Mouse (Mus musculus) frontal cortex, postnatal 14 days (tissue): ENCODE data around the gene Celf5.

Experiments used
- DNase-seq, 2 experiments: peaks; one replicate each; pipeline ENCODE4 v3.0.0; 2022; ENCODE audit warnings: low spot score in 2 of 2

Gene Celf5

GRCm38 (mm10) chr10:81427327-81427726, 55.2 kb downstream of the Celf5 start:
- peak in 1 of 2 experiments; percentile 3 for DNase-seq

- peak; percentile 31 to 34 for DNase-seq
Measured at GRCm38 (mm10) chr10:81426897-81427296, 55.6 kb downstream of the Celf5 start.

- DNase-seq: peak; percentile 8
Measured at GRCm38 (mm10) chr10:81426081-81426671, 56.3 kb downstream of the Celf5 start.

DNA sequence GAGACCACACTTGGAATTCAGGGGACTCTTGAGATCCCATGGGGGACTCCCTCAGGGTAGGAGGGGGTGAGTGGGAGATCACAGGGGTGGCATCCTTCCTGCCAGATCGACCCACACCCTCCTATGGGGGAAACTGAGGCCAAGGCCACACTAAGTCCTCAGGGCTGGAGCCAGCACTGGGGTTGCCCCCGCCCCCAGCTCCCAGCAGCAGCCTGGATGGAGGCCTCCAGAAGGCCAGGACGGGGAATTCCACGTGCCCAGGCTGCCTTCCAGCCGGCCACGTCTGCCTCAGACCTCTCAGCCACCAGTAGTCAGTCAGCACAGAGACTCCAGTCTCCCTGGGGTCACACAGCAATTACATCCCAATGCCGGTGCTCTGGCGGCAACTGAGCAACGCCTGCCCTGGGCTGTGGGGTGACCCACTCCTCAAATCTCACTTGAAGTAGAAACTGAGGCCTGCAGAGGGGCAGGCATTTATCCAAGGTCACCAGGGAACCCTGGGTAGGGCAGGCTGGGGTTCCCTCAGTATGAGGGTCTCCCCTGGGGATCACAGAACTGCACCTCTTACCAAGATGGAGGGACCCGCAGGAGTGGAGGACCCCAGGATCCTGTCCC, 57.2 kb downstream of the Celf5 start:
- peak; percentile 8 to 18 for DNase-seq

DNA sequence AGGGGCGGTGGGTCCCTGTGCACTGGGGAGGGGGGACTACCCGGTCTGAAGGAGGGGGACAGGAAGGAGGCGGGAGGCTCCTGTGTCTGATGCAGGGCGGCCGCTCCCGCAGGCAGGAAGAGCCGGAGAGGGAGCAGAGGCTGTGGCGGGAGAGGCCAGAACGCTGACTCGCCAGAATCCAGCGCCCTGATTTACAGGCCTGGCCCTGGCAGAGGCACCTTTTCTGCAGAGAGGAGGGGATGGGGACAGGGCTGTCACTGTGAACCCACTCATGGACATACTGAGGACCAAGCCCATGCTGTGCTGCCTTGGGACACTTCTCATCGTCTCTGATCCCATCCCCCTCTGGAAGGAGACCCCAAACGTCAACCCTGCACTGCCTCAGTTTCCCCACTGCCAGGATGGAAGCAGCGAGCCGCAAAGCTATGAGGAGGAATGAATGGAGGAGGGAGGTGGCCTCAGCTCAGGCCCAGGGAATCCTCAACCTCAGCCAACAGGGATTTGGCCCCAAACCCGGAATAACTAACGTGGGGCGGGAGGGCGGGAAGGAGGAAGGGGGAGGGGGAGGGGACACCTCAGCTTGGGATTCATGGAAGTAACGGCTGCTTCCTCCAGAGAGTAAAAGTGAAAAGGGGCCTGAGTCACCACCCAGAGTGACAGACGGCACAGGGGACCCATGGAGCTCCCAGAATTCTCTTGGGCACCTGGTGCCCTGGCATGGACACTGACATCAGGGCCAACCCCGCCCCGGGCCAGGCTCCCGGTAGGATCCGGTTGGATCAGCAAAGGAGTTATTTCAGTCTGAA, 58.1 kb downstream of the Celf5 start:
- peak; percentile 12 to 17 for DNase-seq

GRCm38 (mm10) chr10:81423476-81424245, 58.8 kb downstream of the Celf5 start:
- DNase-seq: peak; percentile 2 to 4

DNA sequence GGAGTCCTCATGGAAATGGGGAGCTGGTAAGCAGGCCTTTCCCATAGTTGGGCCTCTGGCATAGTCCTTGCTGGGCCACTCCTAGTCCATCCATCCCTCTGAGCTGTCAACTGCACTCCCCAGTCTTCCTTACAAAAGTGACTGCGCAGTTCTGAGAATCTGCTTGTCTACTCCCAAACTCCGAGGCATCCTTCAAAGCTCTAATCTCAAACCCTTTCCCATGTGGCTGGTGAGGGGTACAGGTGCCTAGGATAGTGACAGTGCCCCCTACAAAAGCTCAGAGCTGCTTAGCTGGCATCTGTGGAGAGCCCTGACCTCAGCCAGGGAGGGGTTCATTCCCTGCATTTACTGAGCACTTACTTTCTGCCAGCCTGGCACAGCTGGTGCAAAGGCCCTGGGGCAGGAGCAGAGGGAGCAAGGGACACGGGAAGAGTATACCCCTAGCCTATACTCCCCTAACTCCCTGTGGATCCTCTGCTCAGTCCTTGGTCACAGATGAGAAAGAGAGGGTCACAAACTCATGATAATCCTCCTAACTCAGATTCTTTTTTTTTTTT, 59.8 kb downstream of the Celf5 start:
- DNase-seq: peak; percentile 2 to 3

- peak; percentile 3 to 8 for DNase-seq
Measured at GRCm38 (mm10) chr10:81422191-81422590, 60.3 kb downstream of the Celf5 start.

- DNase-seq: peak in 1 of 2 experiments; percentile 3
Measured at GRCm38 (mm10) chr10:81421797-81422100, 60.8 kb downstream of the Celf5 start.

DNA sequence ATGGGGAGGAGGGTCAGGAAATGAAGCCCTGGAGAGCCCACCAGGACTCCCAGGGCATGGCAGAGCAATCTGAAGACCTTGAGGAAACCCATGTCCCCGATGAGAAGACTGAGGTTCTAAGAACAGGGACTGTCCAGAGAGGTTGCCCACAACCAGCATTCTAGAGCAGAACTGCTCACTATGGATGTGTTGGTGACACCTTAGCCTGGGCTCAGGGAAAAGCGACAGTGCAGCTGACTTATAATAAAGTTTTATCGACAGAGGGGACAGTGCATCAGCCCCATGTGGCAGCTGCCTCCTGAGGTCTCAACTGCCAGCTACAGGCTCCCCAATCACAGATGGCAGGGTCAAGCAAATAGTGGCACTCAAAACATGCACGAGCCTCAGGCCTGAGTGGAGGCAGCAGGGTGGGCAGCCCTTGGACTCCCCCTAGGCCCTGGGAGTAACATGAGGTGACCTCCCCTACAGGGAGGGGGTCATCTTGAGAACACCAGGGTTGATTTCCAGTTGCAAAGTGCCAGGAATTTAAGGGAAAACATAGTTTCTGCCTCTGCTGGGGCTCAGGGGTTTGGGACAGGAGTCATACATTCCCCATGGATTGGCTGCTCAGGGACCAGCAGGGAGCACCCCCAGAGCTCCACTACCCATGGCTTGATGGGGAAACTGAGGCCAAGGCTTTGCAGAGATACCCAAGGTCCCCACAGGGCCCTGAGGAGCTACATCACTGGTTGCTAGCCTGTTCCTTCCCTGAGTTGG, 61.3 kb downstream of the Celf5 start:
- peak; percentile 2 to 6 for DNase-seq

DNA sequence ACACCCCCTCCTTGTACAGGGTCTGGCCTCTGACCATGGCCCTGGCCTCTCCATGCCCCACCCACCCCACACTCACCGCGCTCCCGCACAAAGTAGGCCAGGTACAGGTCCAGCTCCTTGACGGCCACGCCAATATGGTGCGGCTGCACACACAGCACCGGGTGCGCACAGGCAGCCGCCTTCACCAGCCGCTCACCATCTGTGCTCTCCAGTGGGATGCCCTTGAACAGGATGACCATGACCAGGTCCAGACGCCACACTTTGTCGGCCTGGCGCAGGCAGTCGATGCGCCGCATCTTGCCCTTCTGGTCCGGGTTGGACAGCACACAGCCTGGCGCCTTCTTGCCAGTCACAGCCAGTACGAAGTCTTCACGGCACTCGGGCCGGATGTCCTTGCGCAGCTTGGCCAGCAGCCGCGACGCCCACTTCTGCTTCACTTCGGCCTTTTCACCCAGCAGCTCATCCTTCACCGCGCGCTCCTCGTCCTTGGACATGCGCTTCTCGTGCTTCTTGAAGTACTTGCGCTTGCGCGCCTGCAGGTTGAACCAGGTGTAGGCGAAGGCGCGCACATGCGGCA, 62.2 kb downstream of the Celf5 start:
- DNase-seq: peak; percentile 6 to 15

GRCm38 (mm10) chr10:81419111-81419928, 63.2 kb downstream of the Celf5 start:
- DNase-seq: peak in 1 of 2 experiments; percentile 1

- DNase-seq: no peak
Measured at GRCm38 (mm10) chr10:81418216-81419070, 64.1 kb downstream of the Celf5 start.

- no peak for DNase-seq
Measured at GRCm38 (mm10) chr10:81417227-81418215, 65.0 kb downstream of the Celf5 start.

DNA sequence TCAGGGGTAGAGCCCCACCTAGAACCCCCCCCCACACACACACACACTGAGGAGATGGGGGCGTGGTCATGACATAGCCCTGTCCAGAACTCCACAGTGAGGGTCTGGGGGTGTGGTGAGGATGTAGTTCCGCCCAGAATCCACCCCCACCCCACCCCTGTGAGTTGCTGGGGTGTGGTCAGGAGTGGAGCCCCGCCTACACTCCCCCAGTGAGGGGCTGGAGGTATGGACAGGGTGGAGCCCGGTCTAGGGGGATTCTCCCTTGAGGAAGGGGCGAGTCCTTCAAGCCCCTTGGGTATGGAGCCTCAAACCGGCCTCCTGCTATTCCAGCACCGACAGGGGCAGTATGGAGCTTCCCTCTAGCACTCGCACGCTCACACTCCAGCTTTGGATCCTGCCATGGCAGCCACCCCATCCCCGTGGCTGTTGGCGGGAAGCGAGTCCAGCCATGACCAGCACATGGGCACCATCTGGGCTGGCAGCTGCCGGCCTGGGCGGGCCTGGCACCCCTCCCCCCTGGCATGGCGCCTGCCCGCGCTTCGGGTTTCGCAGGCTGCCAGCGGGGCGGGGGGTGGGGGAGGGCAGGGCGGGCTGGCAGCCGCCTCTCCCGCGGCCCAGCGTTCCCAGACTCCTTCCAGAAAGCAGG, 65.8 kb downstream of the Celf5 start:
- peak; percentile 77 to 81 for DNase-seq

GRCm38 (mm10) chr10:81415549-81416310, 66.8 kb downstream of the Celf5 start:
- DNase-seq: no peak
